Mouse (Mus musculus) embryonic fibroblast, embryonic 13.5 days (primary cell): ENCODE measurements around the gene Ric8a.

Experiments used
- CTCF ChIP-seq: IDR thresholded peaks from 2 replicates; pipeline ENCODE4 v1.5.1; 2011; ENCODE audit warnings: mild to moderate bottlenecking, control low read depth, low read length, moderate library complexity, borderline replicate concordance; ENCODE audit not compliant: insufficient read depth
- POLR2A ChIP-seq: IDR thresholded peaks from 2 replicates; pipeline ENCODE4 v1.6.1; 2011; ENCODE audit warnings: low read depth, mild to moderate bottlenecking, control low read depth, low read length, moderate library complexity

GRCm38 (mm10) chr7:140902036-140902875 lies 45.5 kb downstream of the Ric8a start:
- TF ChIP-seq POLR2A: no peak
- no peak for TF ChIP-seq CTCF
